Mouse (Mus musculus) hindbrain, embryonic 13.5 days (tissue): ENCODE results near the gene Rab3il1. TPM values are rescaled to one million over a fixed set of nuclear protein-coding genes. Genes with fewer than 3 reads are reported as not detected.

Experiments used
- ATAC-seq: fragments of 200-750 bp; cut with Nextera tagmentation; 2 replicates; pipeline ENCODE4 v1.8.0; 2017; ENCODE audit warnings: moderate TSS enrichment; ENCODE audit not compliant: low FRiP score
- H3K27ac ChIP-seq: fragments of 300-500 bp; sonication (generic); 2 replicates; pipeline ENCODE4 v1.5.1; 2015; ENCODE audit warnings: inconsistent platforms, mild to moderate bottlenecking, moderate library complexity
- H3K27me3 ChIP-seq: fragments of 300-500 bp; sonication (generic); 2 replicates; pipeline ENCODE4 v1.6.1; 2015; ENCODE audit warnings: mild to moderate bottlenecking, inconsistent platforms
- H3K36me3 ChIP-seq: fragments of 300-500 bp; sonication (generic); 2 replicates; pipeline ENCODE4 v1.6.1; 2015; ENCODE audit warnings: mild to moderate bottlenecking, inconsistent platforms
- H3K4me1 ChIP-seq: fragments of 300-500 bp; sonication (generic); replicated peaks from 2 replicates; pipeline ENCODE4 v1.6.1; 2015; ENCODE audit warnings: inconsistent platforms
- H3K4me2 ChIP-seq: fragments of 300-500 bp; sonication (generic); 2 replicates; pipeline ENCODE4 v1.6.1; 2015; ENCODE audit warnings: inconsistent platforms, mild to moderate bottlenecking, moderate library complexity
- H3K4me3 ChIP-seq: fragments of 300-500 bp; sonication (generic); 2 replicates; pipeline ENCODE4 v1.5.1; 2015; ENCODE audit warnings: mild to moderate bottlenecking, inconsistent platforms
- H3K9ac ChIP-seq: fragments of 300-500 bp; sonication (generic); 2 replicates; pipeline ENCODE4 v1.6.1; 2015; ENCODE audit warnings: mild to moderate bottlenecking, inconsistent platforms
- H3K9me3 ChIP-seq: fragments of 300-500 bp; sonication (generic); 2 replicates; pipeline ENCODE4 v1.6.1; 2016; ENCODE audit warnings: inconsistent platforms
- WGBS: fragments of 180-500 bp; shearing (Covaris S2); methylation state at CpG from one replicate; pipeline ENCODE4 v1.1.7; 2015; 5-methylcytosine and 5-hydroxymethylcytosine counted together
- polyA plus RNA-seq: library from polyadenylated mRNA; unstranded; fragments of >200 nt; fragmentation: Nextera tagmentation; extraction: Ambion mirVana; gene quantifications from 2 replicates; pipeline ENCODE4 v1.2.1, GENCODE M21; 2015

Rab3il1 gene
- polyA plus RNA-seq, 1 experiment from 2014 or later = 22.6 TPM

DNA sequence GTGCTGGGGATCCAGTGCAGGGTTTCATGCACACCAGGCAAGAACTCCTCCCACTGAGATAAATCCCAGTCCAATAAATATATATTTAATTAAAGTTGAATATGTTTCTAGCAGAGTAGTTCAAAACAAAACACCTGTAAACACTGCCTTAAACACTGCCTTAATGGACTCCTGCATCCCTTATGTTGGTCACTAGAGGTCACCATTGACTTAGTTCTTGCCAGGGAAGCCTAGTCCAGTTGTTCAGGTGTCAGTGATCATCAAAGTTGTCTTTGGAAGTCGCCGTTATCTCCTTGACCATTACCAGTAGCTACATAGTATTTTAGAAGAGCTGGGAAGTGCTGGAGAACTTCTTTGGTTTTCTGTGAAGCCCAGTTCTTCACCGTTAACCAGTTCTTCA lies 1.1 kb upstream of the Rab3il1 start:
- H3K4me3 ChIP-seq = no peak overlapping the region
- no peak overlapping the region for H3K9ac ChIP-seq
- no peak overlapping the region for H3K27ac ChIP-seq
- no peaks in the 10 kb centered on the region for H3K4me1 ChIP-seq
- 30% methylated on average over 3 of the region's 3 CpGs for WGBS
- no peaks in the 10 kb centered on the region for H3K36me3 ChIP-seq
- no peak overlapping the region for H3K4me2 ChIP-seq
- no peaks in the 10 kb centered on the region for H3K27me3 ChIP-seq
- H3K9me3 ChIP-seq = 0 out of 2 replicates have a peak, but pooled peaks cover 3% of the 10 kb centered on the region
- ATAC-seq = 0 out of 2 replicates have a peak, but pooled peaks have one; percentile 53

DNA sequence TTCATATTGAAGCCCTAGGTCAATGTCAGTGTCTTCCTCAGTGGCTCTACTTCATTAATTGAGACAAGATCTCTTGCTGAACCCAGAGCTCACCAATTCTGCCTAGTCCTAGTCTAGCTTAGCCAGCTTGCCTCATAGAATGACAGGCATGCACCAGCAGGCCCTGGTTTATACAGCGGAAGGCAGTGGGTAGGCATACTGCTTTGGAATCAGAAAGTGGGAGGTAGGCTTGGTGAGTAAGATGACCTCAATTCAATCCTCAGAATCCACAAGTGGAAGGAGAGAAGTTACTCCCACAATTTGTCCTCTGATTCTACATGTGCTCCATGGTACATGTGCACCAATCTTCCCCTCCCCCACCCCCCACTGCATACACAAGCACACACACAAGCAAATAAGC lies 2.2 kb downstream of the Rab3il1 start:
- H3K36me3 ChIP-seq = no peaks in the 10 kb centered on the region
- H3K27ac ChIP-seq = no peak overlapping the region
- H3K9ac ChIP-seq = no peak overlapping the region
- ATAC-seq = no peak
- H3K9me3 ChIP-seq = 0 out of 2 replicates have a peak, but pooled peaks cover 3% of the 10 kb centered on the region
- no peaks in the 10 kb centered on the region for H3K27me3 ChIP-seq
- 95% methylated on average over 1 of the region's 1 CpGs for WGBS
- no peaks in the 10 kb centered on the region for H3K4me1 ChIP-seq
- H3K4me2 ChIP-seq = no peak overlapping the region
- H3K4me3 ChIP-seq = no peak overlapping the region

DNA sequence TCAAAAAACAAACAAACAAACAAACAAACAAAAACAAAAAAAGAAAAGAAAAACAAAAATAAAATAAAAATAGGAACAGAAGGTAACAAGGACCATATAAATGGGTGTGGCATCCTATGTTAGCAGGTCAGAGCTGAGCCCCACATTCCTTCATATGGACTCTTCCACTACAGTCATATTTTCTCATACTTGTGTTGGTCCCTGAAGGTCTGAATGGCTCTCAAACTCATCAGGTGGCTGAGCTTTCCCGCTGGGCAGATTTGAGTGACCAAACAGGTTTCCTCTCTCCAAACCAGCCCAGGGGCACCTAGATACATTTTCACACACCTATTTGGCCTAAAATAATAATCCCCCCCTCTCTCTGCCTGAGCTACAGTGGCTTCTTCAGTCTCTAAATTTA lies 9.9 kb downstream of the Rab3il1 start:
- H3K4me1 ChIP-seq = peaks cover 4% of the 10 kb centered on the region; the same call in 1 of the 2 replicates
- no peak overlapping the region for H3K4me3 ChIP-seq
- H3K4me2 ChIP-seq = no peak overlapping the region
- H3K27ac ChIP-seq = no peak overlapping the region
- H3K9ac ChIP-seq = no peak overlapping the region
- H3K9me3 ChIP-seq = no peaks in the 10 kb centered on the region
- H3K36me3 ChIP-seq = no peaks in the 10 kb centered on the region
- ATAC-seq = no peak
- H3K27me3 ChIP-seq = no peaks in the 10 kb centered on the region
- WGBS = 74% methylated on average over 1 of the region's 1 CpGs

DNA sequence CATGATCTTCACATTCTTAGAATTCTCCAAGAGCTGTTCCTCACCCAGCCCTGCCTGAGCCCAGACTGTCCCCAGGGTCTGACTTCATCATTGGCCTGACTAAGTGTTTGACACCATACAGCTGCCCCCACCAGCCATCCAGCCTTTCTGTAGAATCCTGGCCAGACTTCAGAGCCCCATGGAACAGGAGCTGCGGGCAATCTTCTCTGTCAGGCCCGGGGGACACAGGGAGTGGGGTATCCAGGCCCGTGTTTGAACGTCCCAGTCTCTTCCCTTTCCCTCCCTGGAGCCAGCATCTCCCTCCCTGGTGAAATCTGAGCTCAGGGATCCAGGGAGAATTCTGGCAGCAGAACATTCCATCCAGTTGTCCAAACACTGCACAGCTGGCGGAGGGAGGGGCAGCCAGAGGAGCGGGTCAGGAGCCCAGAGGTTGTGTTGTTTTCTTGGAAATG lies 11.4 kb downstream of the Rab3il1 start:
- peak overlapping the region; percentile 30 for H3K27ac ChIP-seq
- H3K4me1 ChIP-seq = peaks cover 8% of the 10 kb centered on the region; the same call in 1 of the 2 replicates
- 66% methylated on average over 6 of the region's 6 CpGs for WGBS
- H3K36me3 ChIP-seq = no peaks in the 10 kb centered on the region
- no peaks in the 10 kb centered on the region for H3K9me3 ChIP-seq
- H3K4me3 ChIP-seq = no peak overlapping the region
- H3K4me2 ChIP-seq = no peak overlapping the region
- no peaks in the 10 kb centered on the region for H3K27me3 ChIP-seq
- ATAC-seq = no peak
- H3K9ac ChIP-seq = 0 out of 2 replicates have a peak overlapping the region, but pooled peaks have one; percentile 43

DNA sequence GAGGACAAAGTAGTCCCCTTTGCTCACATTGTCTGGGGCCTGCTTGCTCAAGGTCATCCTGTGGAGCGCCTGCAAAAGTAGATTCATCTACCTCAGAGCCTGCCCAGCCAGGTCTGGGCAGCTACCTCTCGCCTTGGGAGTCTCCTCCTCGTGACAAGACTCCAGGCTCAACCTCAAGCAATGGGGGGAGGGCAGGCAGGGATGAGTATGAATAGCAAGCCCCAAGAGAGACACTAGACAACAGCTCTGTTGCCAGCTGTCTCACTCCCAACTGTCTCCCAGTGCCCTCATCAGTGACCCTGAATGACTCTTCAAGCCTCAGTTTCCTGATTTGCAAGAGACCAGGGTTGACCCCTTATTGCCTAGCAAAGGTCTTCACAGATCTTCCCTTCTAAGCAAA lies 11.9 kb downstream of the Rab3il1 start:
- peaks cover 13% of the 10 kb centered on the region for H3K4me1 ChIP-seq
- no peak overlapping the region for H3K4me2 ChIP-seq
- no peak overlapping the region for H3K27ac ChIP-seq
- ATAC-seq = no peak
- no peak overlapping the region for H3K9ac ChIP-seq
- no peaks in the 10 kb centered on the region for H3K9me3 ChIP-seq
- no peak overlapping the region for H3K4me3 ChIP-seq
- H3K27me3 ChIP-seq = no peaks in the 10 kb centered on the region
- WGBS = 66% methylated on average over 3 of the region's 3 CpGs
- H3K36me3 ChIP-seq = no peaks in the 10 kb centered on the region

DNA sequence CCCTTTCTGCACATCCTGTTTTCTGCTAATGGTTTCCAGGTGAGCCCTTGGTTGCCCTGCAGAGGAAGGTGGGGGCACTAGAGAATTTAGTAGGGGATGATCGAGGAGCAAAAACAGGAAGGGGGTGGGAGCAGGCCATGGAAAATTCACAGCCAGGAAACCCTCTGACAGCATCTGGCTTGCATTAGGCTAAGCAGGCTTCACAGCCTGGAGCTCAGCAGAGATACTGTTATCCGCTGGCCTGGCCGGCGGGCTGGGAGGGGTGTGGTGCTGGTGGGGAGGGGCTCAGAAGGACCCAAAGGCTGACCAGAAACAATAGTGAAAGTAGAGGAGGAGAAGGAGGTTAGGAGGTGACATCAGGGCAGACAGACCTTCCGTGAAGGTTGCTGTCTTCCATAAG lies 12.4 kb downstream of the Rab3il1 start:
- Histone ChIP-seq H3K27me3 (no peaks in the 10 kb centered on the region), H3K9ac (no peak overlapping the region), H3K4me3 (no peak overlapping the region), H3K27ac (no peak overlapping the region), H3K9me3 (no peaks in the 10 kb centered on the region), H3K4me1 (peaks cover 19% of the 10 kb centered on the region), H3K4me2 (no peak overlapping the region), H3K36me3 (no peaks in the 10 kb centered on the region)
- 78% methylated on average over 5 of the region's 5 CpGs for WGBS
- ATAC-seq = no peak

DNA sequence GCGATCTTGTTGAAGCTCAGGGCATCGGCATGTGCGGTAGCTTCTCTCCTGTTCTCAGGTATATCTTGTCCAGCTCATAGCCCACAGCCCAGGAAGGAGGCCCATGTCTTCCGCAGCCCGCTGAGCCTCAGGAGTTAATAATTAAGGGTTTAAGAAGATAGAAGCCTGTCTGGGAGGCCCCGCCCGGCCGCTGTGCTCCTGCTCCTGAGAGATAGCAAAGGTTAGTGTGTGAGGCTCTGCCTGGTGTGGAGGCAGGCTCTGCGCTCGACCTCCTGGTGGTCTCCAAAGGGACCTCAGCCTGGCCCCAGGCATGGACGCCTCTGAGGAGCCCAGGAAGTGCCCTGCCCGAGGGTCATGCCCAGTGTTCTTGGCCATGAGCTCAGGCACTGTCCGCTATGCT lies 13.4 kb downstream of the Rab3il1 start:
- H3K9me3 ChIP-seq = no peaks in the 10 kb centered on the region
- 82% methylated on average over 13 of the region's 13 CpGs for WGBS
- no peak overlapping the region for H3K9ac ChIP-seq
- no peak for ATAC-seq
- H3K27me3 ChIP-seq = peaks cover 8% of the 10 kb centered on the region; the same call in 1 of the 2 replicates
- H3K36me3 ChIP-seq = no peaks in the 10 kb centered on the region
- H3K4me2 ChIP-seq = no peak overlapping the region
- H3K4me3 ChIP-seq = no peak overlapping the region
- no peak overlapping the region for H3K27ac ChIP-seq
- peaks cover 28% of the 10 kb centered on the region for H3K4me1 ChIP-seq

DNA sequence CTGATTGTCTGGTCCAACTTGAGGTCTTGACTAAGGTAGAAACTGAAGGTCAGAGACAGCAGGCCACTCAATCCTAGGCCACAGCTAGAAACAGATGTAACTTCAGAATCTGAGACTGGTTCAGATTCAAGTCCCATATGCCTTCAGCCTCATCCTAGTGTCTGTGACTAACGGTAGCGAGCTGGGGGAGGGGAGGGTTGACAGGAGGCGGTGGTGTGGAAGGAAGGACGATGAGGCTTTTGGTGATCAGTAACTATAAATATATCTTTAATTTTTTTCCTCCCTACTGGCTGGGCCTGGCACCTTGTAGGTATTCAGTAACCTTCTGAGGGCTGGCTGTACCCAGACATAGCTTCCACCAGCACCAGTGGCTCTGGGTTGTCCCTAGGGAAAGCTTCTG lies 14.0 kb downstream of the Rab3il1 start:
- Histone ChIP-seq H3K27ac (no peak overlapping the region), H3K9me3 (no peaks in the 10 kb centered on the region), H3K9ac (no peak overlapping the region), H3K4me3 (no peak overlapping the region), H3K4me1 (peaks cover 29% of the 10 kb centered on the region), H3K27me3 (peaks cover 9% of the 10 kb centered on the region; the same call in 1 of the 2 replicates), H3K36me3 (no peaks in the 10 kb centered on the region), H3K4me2 (no peak overlapping the region)
- 73% methylated on average over 4 of the region's 4 CpGs for WGBS
- no peak for ATAC-seq

DNA sequence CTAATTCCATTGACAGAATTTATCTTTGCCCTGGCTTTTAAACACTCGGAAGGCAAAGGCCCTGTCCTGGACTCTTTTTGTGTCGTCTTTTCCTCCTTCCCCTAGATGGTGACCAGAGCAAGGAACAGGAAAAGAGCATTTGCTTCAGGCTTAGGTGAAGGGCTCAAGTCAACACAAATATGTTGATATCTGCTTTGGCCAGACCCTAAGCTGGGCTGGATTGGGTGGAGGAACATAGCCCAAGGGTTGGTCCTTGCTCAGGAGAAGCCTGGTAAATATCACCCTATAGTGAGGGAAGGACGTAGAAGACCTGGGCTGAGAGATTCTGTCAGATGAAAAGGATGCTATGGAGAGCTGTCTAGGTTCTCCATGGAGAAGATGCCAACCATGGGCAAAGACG lies 14.7 kb downstream of the Rab3il1 start:
- 93% methylated on average over 4 of the region's 4 CpGs for WGBS
- peaks cover 9% of the 10 kb centered on the region; the same call in 1 of the 2 replicates for H3K27me3 ChIP-seq
- H3K36me3 ChIP-seq = no peaks in the 10 kb centered on the region
- H3K4me3 ChIP-seq = no peak overlapping the region
- no peak overlapping the region for H3K27ac ChIP-seq
- no peak for ATAC-seq
- H3K9me3 ChIP-seq = no peaks in the 10 kb centered on the region
- no peak overlapping the region for H3K4me2 ChIP-seq
- no peak overlapping the region for H3K9ac ChIP-seq
- peaks cover 29% of the 10 kb centered on the region for H3K4me1 ChIP-seq

DNA sequence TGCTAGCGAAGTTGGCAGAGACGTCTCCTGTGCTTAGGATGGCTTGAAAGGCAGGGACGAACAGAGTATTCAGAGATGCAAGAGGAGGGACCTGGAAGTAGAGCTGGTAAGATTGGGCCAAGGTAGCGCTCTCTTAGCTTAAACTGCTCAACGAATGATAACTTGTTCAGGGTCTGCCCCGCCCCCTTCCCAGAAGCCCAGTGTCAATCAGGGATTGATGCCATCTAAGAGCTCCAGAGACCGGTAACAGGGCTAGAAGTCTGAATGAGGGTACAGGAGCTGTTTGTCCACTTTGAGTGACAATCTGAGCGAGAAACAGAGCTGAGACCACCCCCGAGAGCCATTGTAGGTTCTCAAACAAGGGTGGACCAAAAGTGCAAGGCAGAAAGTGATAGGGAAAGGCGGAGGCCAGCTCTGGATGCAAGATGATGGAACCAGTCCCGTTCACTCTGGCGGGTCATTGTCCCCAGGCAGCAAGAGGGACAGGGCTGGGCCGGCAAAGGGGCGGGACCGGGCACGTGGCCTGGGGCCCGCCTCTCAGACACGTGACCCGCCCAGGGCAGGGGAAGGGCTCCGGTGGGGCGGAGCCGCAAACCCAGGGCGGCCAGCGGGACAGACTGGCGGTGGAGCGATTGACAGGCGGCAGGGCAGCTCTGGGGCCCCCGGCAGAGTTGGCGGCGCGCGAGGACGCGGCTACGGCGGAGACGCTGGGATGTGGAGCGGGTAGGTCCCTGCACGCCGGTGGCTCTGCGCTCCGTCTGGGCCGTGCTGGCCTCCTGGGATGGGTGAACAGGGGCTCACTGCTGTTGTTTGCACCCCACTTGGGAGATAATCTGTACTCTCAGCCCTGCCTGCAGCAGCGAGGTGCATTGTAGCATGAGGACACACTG lies 16.4 kb downstream of the Rab3il1 start:
- Histone ChIP-seq H3K27me3 (peaks cover 9% of the 10 kb centered on the region; the same call in 1 of the 2 replicates), H3K9ac (peak overlapping the region; percentile 78), H3K4me3 (peak overlapping the region; percentile 54), H3K36me3 (no peaks in the 10 kb centered on the region), H3K9me3 (no peaks in the 10 kb centered on the region), H3K4me2 (peak overlapping the region; percentile 81), H3K4me1 (peaks cover 38% of the 10 kb centered on the region), H3K27ac (peak overlapping the region; percentile 62)
- peak; percentile 95 for ATAC-seq
- WGBS = 5% methylated on average over 44 of the region's 44 CpGs

DNA sequence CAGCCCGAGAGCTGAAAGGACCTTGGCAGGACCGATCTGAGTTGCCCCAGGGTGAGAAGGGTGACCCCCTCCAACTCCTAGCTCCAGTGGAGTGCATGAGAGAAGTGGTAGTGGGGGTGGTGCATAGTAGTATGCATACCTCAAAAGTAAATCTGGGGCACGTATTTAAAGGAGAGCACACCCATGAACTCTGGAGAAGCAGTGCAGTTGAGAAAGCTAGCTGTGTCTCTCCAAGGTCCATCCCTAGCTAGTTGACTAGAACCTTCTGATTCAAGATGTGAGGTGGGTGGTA lies 17.0 kb downstream of the Rab3il1 start:
- peak overlapping the region; percentile 62; the same call in 1 of the 2 replicates for H3K27ac ChIP-seq
- H3K4me3 ChIP-seq = peak overlapping the region; percentile 54
- no peaks in the 10 kb centered on the region for H3K36me3 ChIP-seq
- peak overlapping the region; percentile 81 for H3K4me2 ChIP-seq
- peaks cover 39% of the 10 kb centered on the region for H3K4me1 ChIP-seq
- peak overlapping the region; percentile 78 for H3K9ac ChIP-seq
- 6% methylated on average over 3 of the region's 3 CpGs for WGBS
- ATAC-seq = no peak; the same call in 1 of the 2 replicates
- no peaks in the 10 kb centered on the region for H3K9me3 ChIP-seq
- peaks cover 9% of the 10 kb centered on the region; the same call in 1 of the 2 replicates for H3K27me3 ChIP-seq

DNA sequence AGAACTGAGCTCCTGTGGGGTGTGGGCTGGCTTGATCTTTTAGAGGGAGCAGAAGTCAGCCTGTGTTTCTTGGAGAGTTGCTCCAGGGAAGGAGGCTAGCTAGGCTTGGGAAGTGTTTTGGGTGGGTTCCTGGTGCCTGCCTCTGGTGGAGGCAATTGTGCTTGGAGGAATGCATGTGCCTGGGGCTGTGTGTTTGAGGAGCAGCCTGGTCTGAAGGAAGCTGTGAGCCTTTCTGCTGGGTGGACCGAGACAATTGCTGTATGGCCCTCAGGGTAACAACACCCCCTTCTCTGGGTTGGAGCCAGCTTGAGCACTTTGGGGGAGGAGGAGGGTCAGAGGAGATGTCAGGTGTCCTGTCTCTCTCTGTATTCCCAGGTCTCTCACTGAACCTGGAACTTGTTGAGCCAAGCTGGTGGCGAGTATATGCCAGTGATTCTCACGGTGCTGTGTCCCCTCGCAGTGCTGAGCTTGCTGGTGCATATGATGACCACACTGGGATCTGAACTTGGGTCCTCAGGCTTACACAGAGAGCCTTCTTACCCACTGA lies 17.8 kb downstream of the Rab3il1 start:
- H3K27ac ChIP-seq = no peak overlapping the region
- H3K4me1 ChIP-seq = peaks cover 39% of the 10 kb centered on the region
- H3K36me3 ChIP-seq = no peaks in the 10 kb centered on the region
- peak overlapping the region; percentile 78 for H3K9ac ChIP-seq
- peaks cover 9% of the 10 kb centered on the region; the same call in 1 of the 2 replicates for H3K27me3 ChIP-seq
- peak overlapping the region; percentile 81 for H3K4me2 ChIP-seq
- no peak for ATAC-seq
- 76% methylated on average over 4 of the region's 4 CpGs for WGBS
- no peaks in the 10 kb centered on the region for H3K9me3 ChIP-seq
- peak overlapping the region; percentile 54 for H3K4me3 ChIP-seq
